In genomic region chr3:45276783-45277182, GRCm38 (mm10) we compare ENCODE assay signal across 12 mouse cellular contexts.
"Had no signal": no experiment of that assay in that cellular context is flagged by ENCODE, and none has a peak within 500 bp of the region (broad histone marks: within the 10 kb centered on the region; RNA-seq: fewer than 3 reads in every experiment).

No protein-coding gene starts in this region.

- DNase-seq: kidney, adult 18-20 months; kidney, adult 9 months; kidney, postnatal 14 days; kidney, postnatal 4 days; layer of hippocampus, postnatal 36 days; liver, postnatal 0 days; right cerebral cortex, postnatal 14 days; thymus, postnatal 36 days had no signal

- ATAC-seq: inflammation-experienced regulatory T-cells, adult 6 months; intestine, embryonic 16.5 days; liver, postnatal 0 days; lung, postnatal 0 days; midbrain, embryonic 15.5 days had no signal
